11 mouse cellular contexts compared by ENCODE assay signal in the genomic region with DNA sequence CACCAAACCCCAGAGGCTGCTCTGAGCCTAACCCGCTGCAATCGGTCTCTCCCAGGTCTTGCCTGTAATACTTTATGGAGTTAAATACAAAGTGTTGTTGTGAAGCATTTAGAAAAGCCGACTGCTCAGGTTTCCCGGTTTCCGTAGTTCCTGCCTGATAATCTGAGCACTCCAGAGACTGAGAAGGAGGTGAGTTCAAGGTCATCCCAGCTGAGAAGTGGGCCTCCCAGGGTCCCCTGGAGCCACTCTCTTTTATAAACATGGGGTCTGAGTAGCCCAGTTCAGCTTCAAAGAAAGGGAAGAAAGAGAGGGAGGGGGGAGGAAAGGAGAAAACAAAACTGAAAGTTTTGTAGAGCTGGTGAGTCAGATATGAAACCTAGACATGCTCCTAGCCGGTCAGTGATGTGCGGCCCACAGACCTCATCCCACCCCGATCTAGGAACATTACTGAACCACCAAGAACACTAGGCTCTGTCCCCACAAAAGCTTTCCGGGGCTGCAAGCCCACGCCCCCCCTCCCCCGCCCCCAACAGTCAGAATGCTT. TPM values are rescaled to one million over a fixed set of nuclear protein-coding genes. Genes with fewer than 3 reads are reported as not detected.
A peak's percentile ranks its signal among the peaks of the same experiment; 100 is the strongest.
DNase-seq lines count a peak whose midpoint lies in the region; ATAC-seq and TF ChIP-seq lines count a peak whose summit lies in the region.
"Had no signal": no experiment of that assay in that cellular context is flagged by ENCODE, and none has a peak within 500 bp of the region (broad histone marks: within the 10 kb centered on the region; RNA-seq: fewer than 3 reads in every experiment).

Gene Zbtb12, plus strand, starts transcription at position 148 of the 544 bp plus-strand sequence.

- no peak for TF ChIP-seq POLR2A in MEL (IDR thresholded peaks at IDR 0.05; ENCODE audit: control insufficient read depth in 1 of 2, insufficient read depth in 1 of 2, low read depth in 1 of 2, low read length in 2 of 2, poor library complexity in 1 of 2)
- no peak for TF ChIP-seq POLR2A in embryonic fibroblast, embryonic 13.5 days (IDR thresholded peaks at IDR 0.05; ENCODE audit: low read depth, low read length)

- no peak within 1 kb of the TSS for H3K27ac ChIP-seq in hindbrain, embryonic 13.5 days
- H3K27ac ChIP-seq in hindbrain, embryonic 10.5 days: no peak within 1 kb of the TSS
- H3K27ac ChIP-seq in MEL (ENCODE audit: control insufficient read depth, low read depth, low read length): no peak within 1 kb of the TSS
- 0 out of 2 replicates have a peak within 1 kb of the TSS, but pooled peaks have one; percentile 23 for H3K27ac ChIP-seq in embryonic fibroblast, embryonic 13.5 days (ENCODE audit: insufficient read depth, low read length)
- H3K27ac ChIP-seq: limb, embryonic 13.5 days had no signal

- H3K79me2 ChIP-seq in MEL (ENCODE audit: control insufficient read depth, insufficient read depth, low read length, poor library complexity): no peaks in the 10 kb centered on the region

- TF ChIP-seq EP300 in MEL (IDR thresholded peaks at IDR 0.05; ENCODE audit: low read depth in 1 of 2, low read length in 2 of 2): no peak

- H3K4me2 ChIP-seq in hindbrain, embryonic 13.5 days: no peak within 1 kb of the TSS
- H3K4me2 ChIP-seq: limb, embryonic 13.5 days had no signal

- H3K27me3 ChIP-seq in hindbrain, embryonic 13.5 days: peaks cover 19% of the 10 kb centered on the region
- peaks cover 26% of the 10 kb centered on the region for H3K27me3 ChIP-seq in hindbrain, embryonic 10.5 days (ENCODE audit: insufficient read depth, poor library complexity, severe bottlenecking)
- H3K27me3 ChIP-seq in MEL (ENCODE audit: control insufficient read depth in 1 of 2, insufficient read depth in 2 of 2, low read length in 2 of 2): no peaks in the 10 kb centered on the region

- no peak for TF ChIP-seq CTCF in MEL (IDR thresholded peaks at IDR 0.05 in 2 of 3, conservative IDR thresholded peaks at IDR 0.05 in 1 of 3; ENCODE audit: control insufficient read depth in 1 of 3, insufficient read depth in 1 of 3, low read depth in 2 of 3, low read length in 3 of 3, poor library complexity in 1 of 3, severe bottlenecking in 1 of 3)
- no peak for TF ChIP-seq CTCF in embryonic fibroblast, embryonic 13.5 days (IDR thresholded peaks at IDR 0.05; ENCODE audit: borderline replicate concordance, insufficient read depth, low read length)

- H3K4me3 ChIP-seq in hindbrain, embryonic 13.5 days: no peak within 1 kb of the TSS
- no peak within 1 kb of the TSS for H3K4me3 ChIP-seq in hindbrain, embryonic 10.5 days
- H3K4me3 ChIP-seq in MEL (ENCODE audit: control insufficient read depth in 1 of 2, insufficient read depth in 1 of 2, low read depth in 2 of 2, low read length in 2 of 2): peak within 1 kb of the TSS; percentile 17 to 22; a peak in 1 of 4 replicates
- no peak within 1 kb of the TSS for H3K4me3 ChIP-seq in embryonic fibroblast, embryonic 13.5 days (ENCODE audit: insufficient read depth, low read length)
- H3K4me3 ChIP-seq: limb, embryonic 13.5 days had no signal

- 66% methylated on average over 11 of the region's 11 CpGs for WGBS in hindbrain, embryonic 13.5 days
- 66% methylated on average over 11 of the region's 11 CpGs for WGBS in hindbrain, embryonic 10.5 days

- peaks cover 6% of the 10 kb centered on the region; the same call in 1 of the 2 replicates for H3K4me1 ChIP-seq in hindbrain, embryonic 13.5 days (replicated peaks)
- H3K4me1 ChIP-seq in hindbrain, embryonic 10.5 days (replicated peaks): peaks cover 13% of the 10 kb centered on the region
- H3K4me1 ChIP-seq in MEL (ENCODE audit: control insufficient read depth in 1 of 2, insufficient read depth in 2 of 2, low read length in 2 of 2): no peaks in the 10 kb centered on the region
- peaks cover 4% of the 10 kb centered on the region; the same call in 1 of the 2 replicates for H3K4me1 ChIP-seq in embryonic fibroblast, embryonic 13.5 days (ENCODE audit: control insufficient read depth, insufficient read depth, low read length)

- no peaks in the 10 kb centered on the region for H3K9me3 ChIP-seq in hindbrain, embryonic 13.5 days
- H3K9me3 ChIP-seq in hindbrain, embryonic 10.5 days: no peaks in the 10 kb centered on the region
- no peaks in the 10 kb centered on the region for H3K9me3 ChIP-seq in MEL (replicated peaks; ENCODE audit: insufficient read depth, low read length)
- H3K9me3 ChIP-seq: limb, embryonic 13.5 days had no signal

- no peak for ATAC-seq in hindbrain, embryonic 13.5 days (ENCODE audit: low FRiP score)
- ATAC-seq: forebrain, postnatal 0 days had no signal

- no peaks in the 10 kb centered on the region for H3K36me3 ChIP-seq in hindbrain, embryonic 13.5 days
- H3K36me3 ChIP-seq in hindbrain, embryonic 10.5 days: no peaks in the 10 kb centered on the region
- H3K36me3 ChIP-seq in MEL (ENCODE audit: control insufficient read depth in 1 of 2, insufficient read depth in 2 of 2, low read length in 2 of 2): no peaks in the 10 kb centered on the region
- H3K36me3 ChIP-seq: limb, embryonic 13.5 days had no signal

- no peak for TF ChIP-seq RAD21 in MEL (IDR thresholded peaks at IDR 0.05; ENCODE audit: low read depth, low read length)

- no peak for DNase-seq in hindbrain, embryonic 10.5 days (ENCODE audit: low spot score)
- DNase-seq in 3T3-L1 (ENCODE audit: low read depth, low spot score) (peak; percentile 33), MEL (ENCODE audit: low read depth, low spot score) (no peak)
- no peak for DNase-seq in urinary bladder, postnatal 10 days (ENCODE audit: low spot score)
- no peak for DNase-seq in lung, adult 18-20 months
- no peak for DNase-seq in layer of hippocampus, postnatal 14 days (ENCODE audit: low spot score in 2 of 2)
- DNase-seq: cerebellum, postnatal 10 days; forebrain, postnatal 0 days had no signal

- H3K9ac ChIP-seq in hindbrain, embryonic 13.5 days: no peak within 1 kb of the TSS
- no peak within 1 kb of the TSS for H3K9ac ChIP-seq in MEL (ENCODE audit: control insufficient read depth, low read depth, low read length, poor library complexity, severe bottlenecking)
- H3K9ac ChIP-seq: forebrain, postnatal 0 days; limb, embryonic 13.5 days had no signal

TF ChIP-seq in MEL, 35 proteins besides CTCF, POLR2A, EP300 and RAD21:
- TF ChIP-seq E2F4 (IDR thresholded peaks at IDR 0.05; ENCODE audit: borderline replicate concordance, low read depth, low read length): no peak
- TF ChIP-seq MAFK (IDR thresholded peaks at IDR 0.05; ENCODE audit: borderline replicate concordance, low read depth, low read length): no peak

RNA-seq across cellular contexts. Expression of gene Zbtb12, which starts in this region (rescaled TPM):
- polyA plus RNA-seq in hindbrain, embryonic 13.5 days (2015; fragmentation: Nextera tagmentation; extraction: Ambion mirVana): 13.5 and 13.9 TPM in 2 replicates
- 5.2 and 5.6 TPM in 2 replicates for polyA plus RNA-seq in hindbrain, embryonic 10.5 days (2016; fragmentation: Nextera tagmentation; extraction: Ambion mirVana)
- 6.6 and 7.6 TPM in 2 replicates for total RNA-seq in MEL (2012; rRNA removed)
- 10 to 100 TPM in 1 of 2 experiments, not detected in 1; 24.3 TPM for polyA plus RNA-seq in MEL (2012; ENCODE audit: insufficient read depth in 1 of 2, insufficient read length in 2 of 2, low read depth in 1 of 2, low replicate concordance in 2 of 2, missing spikeins in 1 of 2)
- polyA plus RNA-seq in embryonic fibroblast, embryonic 13.5 days (2011; ENCODE audit: insufficient read length, low read depth, missing spikeins): 12.3 and 16.2 TPM in 2 replicates
- total RNA-seq in layer of hippocampus, postnatal 14 days (2021): 1 to 10 TPM; 6.4 to 8.1 TPM

Comparison
In these comparisons a context has a peak if more than half of its experiments do, and no peak if none do; other contexts are left out.
1. H3K4me3 ChIP-seq: peak in MEL (2 of 2); none in hindbrain, embryonic 13.5 days (single experiment), hindbrain, embryonic 10.5 days (single experiment) and embryonic fibroblast, embryonic 13.5 days (single experiment).